Mouse (Mus musculus) layer of hippocampus, postnatal 10 days (tissue): Measurements from ENCODE around the gene Cd3g. TPM values are rescaled to one million over a fixed set of nuclear protein-coding genes. Genes with fewer than 3 reads are reported as not detected.

Source experiments
- DNase-seq, 2 experiments: peaks; one replicate each; pipeline ENCODE4 v3.0.0; 2021; ENCODE audit warnings: low spot score in 2 of 2
- long read RNA-seq: library from polyadenylated mRNA; stranded (forward); transcript quantifications from one replicate; pipeline ENCODE4 v2.0.0, GENCODE M21; 2023
- total RNA-seq, 2 experiments: library from RNA; stranded (reverse); gene quantifications; 2 replicates each; pipeline ENCODE4 v1.2.3; 2021

The Cd3g gene
- total RNA-seq = not detected
- long read RNA-seq = 0 reads

- no peak for DNase-seq
These were observed at the start of gene Cd3g for GRCm38 (mm10) chr9:44980242-44980641. Gene Cd3g, minus strand, starts transcription at chr9:44980431.

- no peak for DNase-seq
These were observed 47.1 kb upstream of the Cd3g start for GRCm38 (mm10) chr9:45027376-45027775.

GRCm38 (mm10) chr9:45024187-45024586 lies 44.0 kb upstream of the Cd3g start:
- DNase-seq = no peak

GRCm38 (mm10) chr9:45023638-45024037 lies 43.4 kb upstream of the Cd3g start:
- DNase-seq = no peak

GRCm38 (mm10) chr9:45022800-45023199 lies 42.6 kb upstream of the Cd3g start:
- peak; percentile 58 to 63 for DNase-seq

- DNase-seq = no peak
These were observed 37.8 kb upstream of the Cd3g start for GRCm38 (mm10) chr9:45018031-45018430.

GRCm38 (mm10) chr9:45015841-45016240 lies 35.6 kb upstream of the Cd3g start:
- no peak for DNase-seq

- DNase-seq = no peak
These were observed 34.6 kb upstream of the Cd3g start for GRCm38 (mm10) chr9:45014879-45015278.

- no peak for DNase-seq
These were observed 31.1 kb upstream of the Cd3g start for GRCm38 (mm10) chr9:45011291-45011690.

- no peak for DNase-seq
These were observed 30.2 kb upstream of the Cd3g start for GRCm38 (mm10) chr9:45010461-45010860.

- DNase-seq = no peak
These were observed 29.2 kb upstream of the Cd3g start, which contains the start of gene Cd3e for GRCm38 (mm10) chr9:45009180-45010078. Gene Cd3e, minus strand, starts transcription at chr9:45009627.

- no peak for DNase-seq
These were observed 28.1 kb upstream of the Cd3g start for GRCm38 (mm10) chr9:45008342-45008741.

GRCm38 (mm10) chr9:45007404-45007803 lies 27.2 kb upstream of the Cd3g start:
- no peak for DNase-seq

- no peak for DNase-seq
These were observed 20.0 kb upstream of the Cd3g start for GRCm38 (mm10) chr9:45000249-45000648.

- no peak for DNase-seq
These were observed 19.5 kb upstream of the Cd3g start for GRCm38 (mm10) chr9:44999776-45000175.

- DNase-seq = peak; percentile 8 to 10
These were observed 18.9 kb upstream of the Cd3g start for GRCm38 (mm10) chr9:44999171-44999570.

GRCm38 (mm10) chr9:44998138-44998537 lies 17.9 kb upstream of the Cd3g start:
- no peak for DNase-seq

- no peak for DNase-seq
These were observed 16.4 kb upstream of the Cd3g start for GRCm38 (mm10) chr9:44996590-44996989.

- DNase-seq = no peak
These were observed 14.7 kb upstream of the Cd3g start for GRCm38 (mm10) chr9:44994962-44995361.

- no peak for DNase-seq
These were observed 13.0 kb upstream of the Cd3g start for GRCm38 (mm10) chr9:44993268-44993667.

- no peak for DNase-seq
These were observed 12.0 kb upstream of the Cd3g start for GRCm38 (mm10) chr9:44992271-44992670.

GRCm38 (mm10) chr9:44991821-44992220 lies 11.6 kb upstream of the Cd3g start:
- no peak for DNase-seq

GRCm38 (mm10) chr9:44986976-44987375 lies 6.7 kb upstream of the Cd3g start:
- DNase-seq = no peak
